Mouse (Mus musculus): ENCODE measurements around the gene Adcyap1. TPM values are rescaled to one million over a fixed set of nuclear protein-coding genes. Genes with fewer than 3 reads are reported as not detected.

Gene Adcyap1
- polyA plus RNA-seq, 1 experiment from 2014 or later = not detected

- 1% methylated on average over 29 of the region's 29 CpGs for WGBS
- Histone ChIP-seq H3K27ac (ENCODE audit: low read depth) (no peak overlapping the region), H3K36me3 (ENCODE audit: insufficient read depth) (no peaks in the 10 kb centered on the region), H3K4me1 (ENCODE audit: insufficient read depth) (no peaks in the 10 kb centered on the region), H3K4me2 (peak overlapping the region; percentile 15; the same call in 1 of the 2 replicates), H3K27me3 (ENCODE audit: insufficient read depth, low read length) (peaks cover 71% of the 10 kb centered on the region), H3K4me3 (ENCODE audit: low read depth, low read length) (no peak overlapping the region), H3K9ac (no peak overlapping the region), H3K9me3 (ENCODE audit: low read depth, low read length) (no peaks in the 10 kb centered on the region; the same call in 1 of the 2 replicates)
- DNase-seq (no peak), ATAC-seq (ENCODE audit: insufficient read depth) (no peak)
- no peak for TF ChIP-seq CTCF (IDR thresholded peaks at IDR 0.05; ENCODE audit: low read depth)
Measured at GRCm38 (mm10) chr17:93200386-93201264, 1.8 kb downstream of the Adcyap1 start.

DNA sequence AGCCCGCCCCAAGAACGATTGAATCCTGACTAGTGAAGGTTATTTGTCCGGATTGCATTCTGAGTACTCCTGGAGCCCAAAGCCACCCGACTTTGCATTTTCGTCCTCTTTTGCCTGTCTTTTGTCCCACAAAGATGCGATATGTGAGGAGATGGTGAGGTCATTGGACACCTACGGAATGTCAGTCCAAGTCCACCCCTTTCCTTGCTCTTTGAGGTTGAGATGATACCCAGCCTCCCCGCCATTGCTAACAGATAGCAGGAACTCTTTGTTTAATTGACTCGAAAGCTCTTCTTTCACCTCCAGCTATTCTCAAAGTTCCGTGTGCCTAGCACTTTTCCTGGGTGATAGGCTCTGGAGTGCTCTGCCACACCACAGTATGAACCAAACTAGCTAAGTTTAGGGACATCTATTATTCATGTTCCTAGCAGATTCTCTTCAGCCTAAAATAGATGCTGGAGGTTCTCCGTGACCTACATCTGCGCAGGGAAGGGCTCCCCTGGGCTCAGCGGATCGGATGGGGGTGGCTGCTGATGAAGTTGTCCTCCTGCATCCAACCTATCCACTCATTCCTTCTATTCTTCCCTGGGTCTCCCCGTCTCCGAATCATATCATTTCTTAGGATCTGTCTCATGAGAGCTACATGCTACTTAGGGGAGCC lies 2.6 kb downstream of the Adcyap1 start:
- 3% methylated on average over 16 of the region's 16 CpGs for WGBS
- peaks cover 76% of the 10 kb centered on the region for H3K27me3 ChIP-seq (ENCODE audit: insufficient read depth, low read length)
- ATAC-seq (ENCODE audit: insufficient read depth) (no peak), DNase-seq (no peak)
- no peak overlapping the region; the same call in 1 of the 2 replicates for H3K4me3 ChIP-seq (ENCODE audit: low read depth, low read length)
- no peak overlapping the region for H3K27ac ChIP-seq (ENCODE audit: low read depth)
- no peak for TF ChIP-seq CTCF (IDR thresholded peaks at IDR 0.05; ENCODE audit: low read depth)
- no peaks in the 10 kb centered on the region for H3K4me1 ChIP-seq (ENCODE audit: insufficient read depth)
- no peak overlapping the region for H3K9ac ChIP-seq
- H3K4me2 ChIP-seq = peak overlapping the region; percentile 53; the same call in 1 of the 2 replicates
- no peaks in the 10 kb centered on the region for H3K36me3 ChIP-seq (ENCODE audit: insufficient read depth)
- H3K9me3 ChIP-seq (ENCODE audit: low read depth, low read length) = no peaks in the 10 kb centered on the region; the same call in 1 of the 2 replicates

DNA sequence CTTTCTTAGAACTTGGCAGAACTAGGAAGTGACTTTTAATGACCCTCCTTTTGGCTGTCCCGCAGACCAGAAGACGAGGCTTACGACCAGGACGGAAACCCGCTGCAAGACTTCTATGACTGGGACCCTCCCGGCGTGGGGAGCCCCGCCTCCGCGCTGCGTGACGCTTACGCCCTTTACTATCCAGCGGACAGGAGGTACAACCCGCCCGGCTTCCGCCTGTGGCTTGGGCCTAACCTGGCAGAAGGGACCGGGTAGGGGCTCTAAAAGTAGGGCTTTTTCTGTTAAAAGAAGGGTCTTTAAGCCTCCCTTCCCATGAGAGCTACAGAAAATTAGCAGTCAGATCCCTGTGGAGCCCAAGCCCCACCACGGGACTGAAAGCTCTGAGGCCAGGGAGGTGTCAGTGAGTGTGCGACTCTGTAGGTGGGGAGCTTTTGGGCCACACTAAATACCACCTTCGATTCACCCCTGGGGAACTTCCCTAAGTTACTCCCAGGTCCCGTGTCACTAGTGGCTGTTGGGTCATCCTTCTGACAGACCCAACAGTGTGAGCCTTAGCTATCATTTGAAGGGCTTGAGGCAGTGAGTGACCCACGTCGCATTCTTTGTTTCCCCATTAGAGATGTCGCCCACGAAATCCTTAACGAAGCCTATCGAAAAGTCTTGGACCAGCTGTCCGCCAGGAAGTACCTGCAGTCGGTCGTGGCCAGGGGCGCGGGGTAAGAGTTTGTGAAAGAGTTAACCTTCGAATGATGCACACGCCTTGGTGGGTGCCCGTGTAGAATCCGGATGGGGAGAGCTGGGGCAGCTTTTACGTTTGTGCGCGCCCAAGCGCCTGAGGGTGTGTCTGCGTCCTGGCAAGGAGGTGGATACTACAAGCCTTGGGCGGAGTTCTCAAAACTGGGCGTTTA lies 3.6 kb downstream of the Adcyap1 start:
- Histone ChIP-seq H3K9ac (no peak overlapping the region), H3K36me3 (ENCODE audit: insufficient read depth) (no peaks in the 10 kb centered on the region), H3K27me3 (ENCODE audit: insufficient read depth, low read length) (peaks cover 76% of the 10 kb centered on the region), H3K4me2 (peak overlapping the region; percentile 53), H3K4me3 (ENCODE audit: low read depth, low read length) (peak overlapping the region; percentile 23), H3K4me1 (ENCODE audit: insufficient read depth) (no peaks in the 10 kb centered on the region), H3K27ac (ENCODE audit: low read depth) (no peak overlapping the region), H3K9me3 (ENCODE audit: low read depth, low read length) (no peaks in the 10 kb centered on the region; the same call in 1 of the 2 replicates)
- under 1% methylated on average over 44 of the region's 44 CpGs for WGBS
- DNase-seq (peak; percentile 39), ATAC-seq (ENCODE audit: insufficient read depth) (peak; percentile 82)
- TF ChIP-seq CTCF (IDR thresholded peaks at IDR 0.05; ENCODE audit: low read depth) = no peak

- H3K9ac ChIP-seq = no peak overlapping the region
- peak overlapping the region; percentile 23; the same call in 1 of the 2 replicates for H3K4me3 ChIP-seq (ENCODE audit: low read depth, low read length)
- H3K36me3 ChIP-seq (ENCODE audit: insufficient read depth) = no peaks in the 10 kb centered on the region
- TF ChIP-seq CTCF (IDR thresholded peaks at IDR 0.05; ENCODE audit: low read depth) = no peak
- WGBS = under 1% methylated on average over 33 of the region's 34 CpGs
- peaks cover 69% of the 10 kb centered on the region for H3K27me3 ChIP-seq (ENCODE audit: insufficient read depth, low read length)
- ATAC-seq (ENCODE audit: insufficient read depth) (no peak), DNase-seq (peak; percentile 5)
- no peak overlapping the region for H3K27ac ChIP-seq (ENCODE audit: low read depth)
- no peaks in the 10 kb centered on the region for H3K4me1 ChIP-seq (ENCODE audit: insufficient read depth)
- H3K4me2 ChIP-seq = peak overlapping the region; percentile 53
- H3K9me3 ChIP-seq (ENCODE audit: low read depth, low read length) = no peaks in the 10 kb centered on the region; the same call in 1 of the 2 replicates
Measured at GRCm38 (mm10) chr17:93203076-93204031, 4.5 kb downstream of the Adcyap1 start.

DNA sequence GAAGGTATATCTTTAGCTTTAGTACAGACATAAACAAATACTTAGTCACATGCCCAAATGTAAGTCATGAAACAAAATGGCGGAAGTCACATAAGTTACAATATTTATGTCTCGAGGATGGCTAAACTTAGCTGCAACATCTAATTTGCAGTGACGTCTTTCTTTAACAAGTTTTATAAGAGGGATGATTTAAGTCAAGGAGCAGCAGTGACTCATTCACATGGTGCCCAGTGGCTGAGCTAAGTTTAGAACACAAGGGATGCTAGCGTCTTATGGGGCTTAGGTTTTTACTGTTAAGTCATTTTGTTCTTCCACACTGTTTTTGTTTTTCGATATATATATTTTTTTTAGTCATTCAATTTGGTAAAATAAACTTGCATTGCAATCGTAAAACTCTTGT lies 19.0 kb downstream of the Adcyap1 start:
- no peaks in the 10 kb centered on the region for H3K27me3 ChIP-seq (ENCODE audit: insufficient read depth, low read length)
- H3K27ac ChIP-seq (ENCODE audit: low read depth) = no peak overlapping the region
- no peaks in the 10 kb centered on the region for H3K9me3 ChIP-seq (ENCODE audit: low read depth, low read length)
- no peaks in the 10 kb centered on the region for H3K4me1 ChIP-seq (ENCODE audit: insufficient read depth)
- no peaks in the 10 kb centered on the region for H3K36me3 ChIP-seq (ENCODE audit: insufficient read depth)
- no peak overlapping the region for H3K4me3 ChIP-seq (ENCODE audit: low read depth, low read length)
- TF ChIP-seq CTCF (IDR thresholded peaks at IDR 0.05; ENCODE audit: low read depth) = no peak
- H3K4me2 ChIP-seq = no peak overlapping the region
- ATAC-seq (ENCODE audit: insufficient read depth) (no peak), DNase-seq (no peak)
- no peak overlapping the region for H3K9ac ChIP-seq
- whole genome bisulfite sequencing = 78% methylated on average over 6 of the region's 6 CpGs

GRCm38 (mm10) chr17:93218640-93219039 lies 19.8 kb downstream of the Adcyap1 start:
- TF ChIP-seq CTCF (IDR thresholded peaks at IDR 0.05; ENCODE audit: low read depth) = no peak
- no peaks in the 10 kb centered on the region for H3K36me3 ChIP-seq (ENCODE audit: insufficient read depth)
- no peak for ATAC-seq (ENCODE audit: insufficient read depth)
- H3K27ac ChIP-seq (ENCODE audit: low read depth) = no peak overlapping the region
- no peaks in the 10 kb centered on the region for H3K4me1 ChIP-seq (ENCODE audit: insufficient read depth)
- WGBS = 53% methylated on average over 2 of the region's 2 CpGs
- H3K9ac ChIP-seq = no peak overlapping the region
- H3K9me3 ChIP-seq (ENCODE audit: low read depth, low read length) = no peaks in the 10 kb centered on the region
- H3K27me3 ChIP-seq (ENCODE audit: insufficient read depth, low read length) = no peaks in the 10 kb centered on the region
- no peak overlapping the region for H3K4me3 ChIP-seq (ENCODE audit: low read depth, low read length)
- DNase-seq = no peak
- H3K4me2 ChIP-seq = no peak overlapping the region
